Mouse (Mus musculus) heart, postnatal 0 days (tissue): Measurements from ENCODE around the gene Prc1. TPM values are rescaled to one million over a fixed set of nuclear protein-coding genes. Genes with fewer than 3 reads are reported as not detected.
"Not testable (repeated sequence)": the region's sequence is repeated elsewhere in the genome, so short reads cannot be mapped to it uniquely, and the experiment has no call there.

Experiments
- ATAC-seq: fragments of 200-750 bp; cut with Nextera tagmentation; 2 replicates; pipeline ENCODE4 v1.8.0; 2017; ENCODE audit warnings: low read depth, moderate number of reproducible peaks, moderate library complexity; ENCODE audit not compliant: insufficient read depth
- DNase-seq: peaks from one replicate; pipeline ENCODE4 v3.0.0-alpha.2; 2016; ENCODE audit warnings: low spot score
- H3K27ac ChIP-seq: fragments of 300-500 bp; sonication (generic); 2 replicates; pipeline ENCODE4 v1.5.1; 2014; ENCODE audit warnings: low read depth, mild to moderate bottlenecking
- H3K27me3 ChIP-seq: fragments of 300-500 bp; sonication (generic); 2 replicates; pipeline ENCODE4 v1.6.1; 2014; ENCODE audit warnings: low read length, mixed read lengths; ENCODE audit not compliant: control insufficient read depth, insufficient read depth
- H3K36me3 ChIP-seq: fragments of 300-500 bp; sonication (generic); replicated peaks from 2 replicates; pipeline ENCODE4 v1.6.1; 2014; ENCODE audit warnings: low read length, mixed read lengths; ENCODE audit not compliant: control insufficient read depth, insufficient read depth
- H3K4me1 ChIP-seq: fragments of 300-500 bp; sonication (generic); 2 replicates; pipeline ENCODE4 v1.6.1; 2014; ENCODE audit warnings: antibody characterized with exemption; ENCODE audit not compliant: control insufficient read depth, insufficient read depth
- H3K4me2 ChIP-seq: fragments of 300-500 bp; sonication (generic); 2 replicates; pipeline ENCODE4 v1.6.1; 2014; ENCODE audit warnings: low read depth, mild to moderate bottlenecking, low read length, moderate library complexity
- H3K4me3 ChIP-seq: fragments of 300-500 bp; sonication (generic); 2 replicates; pipeline ENCODE4 v1.5.1; 2014; ENCODE audit warnings: low read depth, low read length
- H3K9ac ChIP-seq: fragments of 300-500 bp; sonication (generic); replicated peaks from 2 replicates; pipeline ENCODE4 v1.6.1; 2014; ENCODE audit warnings: low read depth, low read length, mixed read lengths
- H3K9me3 ChIP-seq: fragments of 300-500 bp; sonication (generic); replicated peaks from 2 replicates; pipeline ENCODE4 v1.6.1; 2016; ENCODE audit warnings: low read length; ENCODE audit not compliant: control insufficient read depth
- CTCF ChIP-seq: IDR thresholded peaks from 2 replicates; pipeline ENCODE4 v1.5.1; 2016; ENCODE audit warnings: antibody characterized with exemption, control low read depth, low read depth
- EP300 ChIP-seq: IDR thresholded peaks from 2 replicates; pipeline ENCODE4 v1.6.1; 2016; ENCODE audit warnings: antibody characterized with exemption, low read depth
- WGBS: fragments of 180-500 bp; shearing (Covaris S2); extraction: QIAGEN DNeasy Blood & Tissue Kit; methylation state at CpG from one replicate; pipeline ENCODE4 v1.1.7; 2014; 5-methylcytosine and 5-hydroxymethylcytosine counted together
- polyA plus RNA-seq: library from polyadenylated mRNA; unstranded; fragments of >200 nt; fragmentation: Nextera tagmentation; extraction: Ambion mirVana; gene quantifications from 2 replicates; pipeline ENCODE4 v1.2.1, GENCODE M21; 2015
- total RNA-seq: library from RNA; depleted of rRNA; stranded (reverse); fragments of >200 nt; gene quantifications from 2 replicates; pipeline ENCODE4 v1.2.3, GENCODE M21; 2014; ENCODE audit warnings: low replicate concordance

Prc1 gene
- total and polyA plus RNA-seq, 2 experiments from 2014 or later, result 49.4 to 59.9 TPM

DNA sequence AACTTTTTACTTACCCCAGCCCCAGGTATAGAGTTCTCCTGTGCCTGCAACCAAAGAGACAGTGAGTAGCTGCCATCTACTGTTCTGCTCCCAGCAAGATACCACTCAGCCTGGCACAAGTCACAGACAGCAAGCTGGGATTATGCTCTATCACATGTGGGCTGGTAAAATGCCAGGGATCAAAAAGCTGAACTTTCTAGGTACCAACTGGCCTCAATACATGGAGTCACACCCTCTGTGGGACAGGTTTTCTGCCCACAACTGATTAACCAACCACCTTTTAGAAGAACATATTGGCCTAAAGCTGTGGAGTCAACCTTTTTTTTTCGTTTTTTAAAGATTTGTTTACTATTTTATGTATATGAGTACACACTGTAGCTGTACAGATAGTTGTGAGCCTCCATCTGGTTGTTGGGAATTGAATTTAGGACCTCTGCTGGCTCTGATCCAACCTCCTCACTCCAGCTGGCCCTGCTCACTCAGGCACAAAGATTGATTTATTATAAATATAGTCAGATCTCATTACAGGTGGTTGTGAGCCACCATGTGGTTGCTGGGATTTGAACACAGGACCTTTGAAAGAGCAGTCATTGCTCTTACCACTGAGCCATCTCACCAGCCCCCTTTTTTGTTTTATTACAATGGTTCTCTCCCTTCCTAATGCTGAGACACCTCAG, 23.3 kb downstream of the Prc1 start:
- 0 out of 2 replicates have a peak, but pooled peaks cover 3% of the 10 kb centered on the region for H3K4me1 ChIP-seq
- no peak overlapping the region for H3K9ac ChIP-seq
- H3K4me3 ChIP-seq, result no peak overlapping the region
- ATAC-seq (no peak), DNase-seq (no peak)
- no peak overlapping the region for H3K4me2 ChIP-seq
- H3K9me3 ChIP-seq, result no peaks in the 10 kb centered on the region
- H3K27ac ChIP-seq, result no peak overlapping the region
- TF ChIP-seq EP300 (no peak), CTCF (no peak)
- no peaks in the 10 kb centered on the region for H3K27me3 ChIP-seq
- peaks cover 49% of the 10 kb centered on the region for H3K36me3 ChIP-seq
- WGBS, result 71% methylated on average over 1 of the region's 1 CpGs

- no peak for TF ChIP-seq EP300
- Histone ChIP-seq H3K27me3 (no peaks in the 10 kb centered on the region), H3K9ac (no peak overlapping the region), H3K36me3 (peaks cover 38% of the 10 kb centered on the region), H3K27ac (no peak overlapping the region), H3K9me3 (no peaks in the 10 kb centered on the region), H3K4me2 (no peak overlapping the region), H3K4me1 (peaks cover 13% of the 10 kb centered on the region), H3K4me3 (no peak overlapping the region)
- DNase-seq (no peak), ATAC-seq (no peak)
- 78% methylated on average over 4 of the region's 4 CpGs for whole genome bisulfite sequencing
Observed at GRCm38 (mm10) chr7:80318670-80319069, 24.4 kb downstream of the Prc1 start.

- no peak for TF ChIP-seq EP300
- no peak for TF ChIP-seq CTCF
- H3K4me3 ChIP-seq, result no peak overlapping the region
- 68% methylated on average over 19 of the region's 19 CpGs for WGBS
- DNase-seq (no peak), ATAC-seq (no peak)
- peaks cover 25% of the 10 kb centered on the region for H3K36me3 ChIP-seq
- H3K27ac ChIP-seq, result no peak overlapping the region
- no peaks in the 10 kb centered on the region for H3K27me3 ChIP-seq
- H3K9me3 ChIP-seq, result no peaks in the 10 kb centered on the region
- peaks cover 13% of the 10 kb centered on the region for H3K4me1 ChIP-seq
- no peak overlapping the region for H3K4me2 ChIP-seq
- no peak overlapping the region for H3K9ac ChIP-seq
Observed at GRCm38 (mm10) chr7:80319846-80320496, 25.7 kb downstream of the Prc1 start.

- WGBS, result 17% methylated on average over 8 of the region's 8 CpGs
- no peak for DNase-seq
- Histone ChIP-seq H3K27me3 (no peaks in the 10 kb centered on the region), H3K4me3 (peak overlapping the region; percentile 58), H3K36me3 (peaks cover 30% of the 10 kb centered on the region), H3K4me2 (peak overlapping the region; percentile 78), H3K4me1 (peaks cover 13% of the 10 kb centered on the region), H3K27ac (no peak overlapping the region), H3K9me3 (no peaks in the 10 kb centered on the region), H3K9ac (peak overlapping the region; percentile 57)
- ATAC-seq, result no peak
- TF ChIP-seq CTCF (no peak), EP300 (no peak)
Observed at GRCm38 (mm10) chr7:80323336-80323735, 29.1 kb downstream of the Prc1 start.

DNA sequence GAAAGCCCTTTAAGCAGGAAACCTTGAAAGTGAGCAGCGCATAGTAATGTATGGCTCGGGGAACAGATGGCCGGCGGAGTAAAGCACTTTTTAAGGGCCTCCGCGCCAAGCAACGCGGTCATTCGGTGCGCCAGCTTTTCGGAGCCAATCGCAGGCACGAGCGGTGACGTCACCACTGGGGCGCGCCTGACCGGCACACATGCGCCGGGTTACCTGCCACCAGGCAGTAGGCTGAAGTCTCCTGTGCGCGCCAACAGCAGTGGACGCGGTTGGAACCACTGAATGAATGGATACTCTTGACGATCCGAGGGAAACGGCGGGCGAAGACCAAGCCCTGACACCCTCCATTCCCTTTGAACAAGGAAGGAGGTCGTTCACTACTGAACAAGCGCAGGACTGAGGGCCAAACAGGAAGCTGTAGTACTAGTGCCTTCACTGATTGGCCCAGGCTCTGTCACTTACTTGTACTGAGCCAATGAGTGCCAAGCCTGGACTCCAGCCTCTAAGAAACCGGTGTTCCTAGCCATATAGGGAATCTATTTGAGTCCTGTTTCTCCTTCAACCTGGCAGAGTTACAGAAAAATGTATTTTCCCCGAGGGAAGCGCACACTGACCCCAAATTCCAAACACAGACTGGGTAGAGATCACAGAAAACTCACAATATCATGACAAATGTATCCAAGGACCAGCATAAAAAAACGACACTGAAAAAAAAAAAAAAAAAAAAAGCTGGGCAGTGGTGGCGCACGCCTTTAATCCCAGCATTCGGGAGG, 30.0 kb downstream of the Prc1 start, which contains the start of gene Rccd1:
Rccd1 (minus strand) TSS at position 412 of the 773 bp plus-strand sequence.
- H3K27ac ChIP-seq, result peak within 1 kb of the TSS; percentile 88
- peak within 1 kb of the TSS; percentile 57 for H3K9ac ChIP-seq
- peaks cover 13% of the 10 kb centered on the region for H3K4me1 ChIP-seq
- H3K4me3 ChIP-seq, result peak within 1 kb of the TSS; percentile 58
- WGBS, result 1% methylated on average over 38 of the region's 38 CpGs
- DNase-seq (peak; percentile 99), ATAC-seq (peak; percentile 99)
- no peak for TF ChIP-seq CTCF
- TF ChIP-seq EP300, result peak; percentile 61; the same call in 1 of the 2 replicates
- H3K36me3 ChIP-seq, result peaks cover 39% of the 10 kb centered on the region
- H3K4me2 ChIP-seq, result peak within 1 kb of the TSS; percentile 78
- no peaks in the 10 kb centered on the region for H3K9me3 ChIP-seq
- H3K27me3 ChIP-seq, result no peaks in the 10 kb centered on the region

DNA sequence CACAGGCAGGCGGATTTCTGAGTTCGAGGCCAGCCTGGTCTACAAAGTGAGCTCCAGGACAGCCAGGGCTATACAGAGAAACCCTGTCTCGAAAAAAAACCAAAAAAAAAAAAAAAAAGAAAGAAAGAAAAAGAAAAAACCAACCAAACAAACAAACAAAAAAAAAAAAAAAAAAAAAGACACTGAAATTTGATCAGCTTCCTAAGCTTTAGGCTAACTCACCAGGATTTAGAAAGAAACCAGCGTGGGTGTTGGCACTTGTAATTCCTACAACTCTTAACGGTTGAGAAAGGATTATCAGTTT, 30.5 kb downstream of the Prc1 start:
- not testable (repeated sequence) for ATAC-seq, DNase-seq, H3K9me3 ChIP-seq, H3K27me3 ChIP-seq, H3K9ac ChIP-seq
- Histone ChIP-seq H3K4me1 (peaks cover 13% of the 10 kb centered on the region), H3K4me2 (peak overlapping the region; percentile 78; the same call in 1 of the 2 replicates), H3K27ac (peak overlapping the region; percentile 88), H3K36me3 (peaks cover 45% of the 10 kb centered on the region), H3K4me3 (peak overlapping the region; percentile 58; the same call in 1 of the 2 replicates)
- WGBS, result 43% methylated on average over 5 of the region's 5 CpGs
